Mouse (Mus musculus) E14TG2a.4 (cell line): ENCODE results near the gene Aipl1.

Source experiments
- CTCF ChIP-seq: conservative IDR thresholded peaks from 2 replicates; pipeline ENCODE4 v1.5.1; 2014; ENCODE audit warnings: low read length
- NANOG ChIP-seq: IDR thresholded peaks from 2 replicates; pipeline ENCODE4 v1.6.1; 2014; ENCODE audit warnings: borderline replicate concordance, low read length, mixed read lengths
- POU5F1 ChIP-seq: IDR thresholded peaks from 2 replicates; pipeline ENCODE4 v1.6.1; 2014; ENCODE audit warnings: low read length, borderline replicate concordance

- TF ChIP-seq CTCF (no peak), NANOG (no peak), POU5F1 (no peak)
Observed at GRCm38 (mm10) chr11:71987159-71988150, 49.9 kb downstream of the Aipl1 start.
